Mouse (Mus musculus) lung, embryonic 14.5 days (tissue): ENCODE measurements around the gene 4931440F15Rik. TPM values are rescaled to one million over a fixed set of nuclear protein-coding genes. Genes with fewer than 3 reads are reported as not detected.

Experiments used
- ATAC-seq: fragments of 200-750 bp; cut with Nextera tagmentation; 2 replicates; pipeline ENCODE4 v1.8.0; 2017; ENCODE audit warnings: mild to moderate bottlenecking, moderate TSS enrichment, moderate library complexity; ENCODE audit not compliant: insufficient read depth
- DNase-seq: peaks from one replicate; pipeline ENCODE4 v3.0.0-alpha.2; 2015
- H3K27ac ChIP-seq: fragments of 300-500 bp; sonication (generic); 2 replicates; pipeline ENCODE4 v1.5.1; 2014; ENCODE audit warnings: low read depth, mild to moderate bottlenecking, moderate library complexity
- H3K27me3 ChIP-seq: fragments of 300-500 bp; sonication (generic); 2 replicates; pipeline ENCODE4 v1.6.1; 2014; ENCODE audit warnings: low read length, control low read depth; ENCODE audit not compliant: insufficient read depth
- H3K36me3 ChIP-seq: fragments of 300-500 bp; sonication (generic); 2 replicates; pipeline ENCODE4 v1.6.1; 2014; ENCODE audit warnings: control low read depth; ENCODE audit not compliant: insufficient read depth
- H3K4me1 ChIP-seq: fragments of 300-500 bp; sonication (generic); 2 replicates; pipeline ENCODE4 v1.6.1; 2014; ENCODE audit warnings: antibody characterized with exemption, control low read depth; ENCODE audit not compliant: insufficient read depth
- H3K4me2 ChIP-seq: fragments of 300-500 bp; sonication (generic); 2 replicates; pipeline ENCODE4 v1.6.1; 2014; ENCODE audit warnings: mild to moderate bottlenecking
- H3K4me3 ChIP-seq: fragments of 300-500 bp; sonication (generic); 2 replicates; pipeline ENCODE4 v1.5.1; 2014; ENCODE audit warnings: low read depth, low read length
- H3K9ac ChIP-seq: fragments of 300-500 bp; sonication (generic); 2 replicates; pipeline ENCODE4 v1.6.1; 2014
- H3K9me3 ChIP-seq: fragments of 300-500 bp; sonication (generic); 2 replicates; pipeline ENCODE4 v1.6.1; 2016; ENCODE audit warnings: low read depth, low read length, control low read depth
- CTCF ChIP-seq: IDR thresholded peaks from 2 replicates; pipeline ENCODE4 v1.5.1; 2016; ENCODE audit warnings: antibody characterized with exemption, low read depth
- whole genome bisulfite sequencing: fragments of 180-500 bp; shearing (Covaris S2); extraction: QIAGEN DNeasy Blood & Tissue Kit; methylation state at CpG from one replicate; pipeline ENCODE4 v1.1.7; 2014; 5-methylcytosine and 5-hydroxymethylcytosine counted together
- polyA plus RNA-seq: library from polyadenylated mRNA; unstranded; fragments of >200 nt; fragmentation: Nextera tagmentation; extraction: Ambion mirVana; gene quantifications from 2 replicates; pipeline ENCODE4 v1.2.1, GENCODE M21; 2014

Gene 4931440F15Rik
- polyA plus RNA-seq, 1 experiment from 2014 or later, result 0.07 TPM

GRCm38 (mm10) chr11:29815261-29815660, 10.2 kb downstream of the 4931440F15Rik start:
- WGBS, result 54% methylated on average over 3 of the region's 3 CpGs

GRCm38 (mm10) chr11:29813267-29813666, 12.2 kb downstream of the 4931440F15Rik start:
- ATAC-seq, result no peak
- Histone ChIP-seq H3K36me3 (no peaks in the 10 kb centered on the region), H3K27ac (no peak overlapping the region), H3K4me3 (no peak overlapping the region), H3K4me1 (no peaks in the 10 kb centered on the region), H3K4me2 (no peak overlapping the region), H3K27me3 (no peaks in the 10 kb centered on the region), H3K9ac (no peak overlapping the region), H3K9me3 (no peaks in the 10 kb centered on the region)
- WGBS, result 76% methylated on average over 1 of the region's 1 CpGs
- TF ChIP-seq CTCF, result no peak
- DNase-seq, result no peak

More at GRCm38 (mm10) chr11:29815261-29815660, 10.2 kb downstream of the 4931440F15Rik start:
- Histone ChIP-seq H3K36me3 (no peaks in the 10 kb centered on the region), H3K4me1 (no peaks in the 10 kb centered on the region), H3K9ac (no peak overlapping the region), H3K27me3 (no peaks in the 10 kb centered on the region), H3K4me3 (no peak overlapping the region), H3K9me3 (no peaks in the 10 kb centered on the region), H3K4me2 (no peak overlapping the region), H3K27ac (no peak overlapping the region; the same call in 1 of the 2 replicates)
- TF ChIP-seq CTCF, result no peak
- peak; percentile 58; the same call in 1 of the 2 replicates for ATAC-seq
- no peak for DNase-seq

GRCm38 (mm10) chr11:29812475-29812874, 13.0 kb downstream of the 4931440F15Rik start:
- no peak for DNase-seq
- Histone ChIP-seq H3K36me3 (no peaks in the 10 kb centered on the region), H3K9ac (no peak overlapping the region), H3K4me1 (0 out of 2 replicates have a peak, but pooled peaks cover under 1% of the 10 kb centered on the region), H3K27ac (no peak overlapping the region), H3K27me3 (no peaks in the 10 kb centered on the region), H3K4me2 (no peak overlapping the region), H3K4me3 (no peak overlapping the region), H3K9me3 (no peaks in the 10 kb centered on the region)
- no peak for TF ChIP-seq CTCF
- 44% methylated on average over 3 of the region's 3 CpGs for WGBS
- ATAC-seq, result no peak

GRCm38 (mm10) chr11:29810324-29810723, 15.1 kb downstream of the 4931440F15Rik start:
- H3K4me3 ChIP-seq, result no peak overlapping the region
- DNase-seq (no peak), ATAC-seq (no peak)
- H3K4me2 ChIP-seq, result no peak overlapping the region
- no peaks in the 10 kb centered on the region for H3K9me3 ChIP-seq
- 78% methylated on average over 3 of the region's 3 CpGs for WGBS
- H3K4me1 ChIP-seq, result 0 out of 2 replicates have a peak, but pooled peaks cover 3% of the 10 kb centered on the region
- no peaks in the 10 kb centered on the region for H3K36me3 ChIP-seq
- H3K27ac ChIP-seq, result no peak overlapping the region
- no peak overlapping the region for H3K9ac ChIP-seq
- no peak for TF ChIP-seq CTCF
- H3K27me3 ChIP-seq, result no peaks in the 10 kb centered on the region

DNA sequence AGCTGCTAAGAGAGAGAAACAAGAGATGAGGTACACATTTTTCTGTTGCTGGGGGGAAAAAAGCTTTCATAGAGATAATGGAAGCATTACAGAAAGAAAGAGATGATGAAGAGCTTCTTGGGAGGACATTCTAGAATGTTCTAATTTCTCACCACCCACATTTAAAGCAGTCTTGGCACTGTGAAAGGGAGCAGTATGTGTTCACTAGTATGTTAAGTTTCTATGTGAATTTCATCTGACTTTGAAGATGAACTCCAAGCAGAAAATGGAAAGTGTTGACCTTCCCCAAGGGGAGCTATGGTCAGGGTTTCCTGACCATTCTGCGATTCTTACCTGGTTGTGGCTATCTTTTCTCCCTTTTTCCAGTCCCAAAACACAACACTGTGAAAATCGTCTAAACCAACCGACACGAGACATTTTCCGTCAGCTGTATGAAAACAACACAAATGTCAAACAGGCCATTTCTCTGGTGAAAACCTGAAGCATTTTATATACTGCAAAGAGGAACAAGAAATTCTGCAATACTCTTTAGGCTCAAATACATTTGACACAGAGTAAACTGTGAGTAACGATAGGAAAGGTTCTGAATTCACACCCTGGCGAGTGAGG, 16.4 kb downstream of the 4931440F15Rik start:
- Histone ChIP-seq H3K4me2 (no peak overlapping the region), H3K9me3 (no peaks in the 10 kb centered on the region), H3K9ac (no peak overlapping the region), H3K27me3 (no peaks in the 10 kb centered on the region), H3K4me3 (no peak overlapping the region), H3K36me3 (no peaks in the 10 kb centered on the region), H3K27ac (no peak overlapping the region), H3K4me1 (0 out of 2 replicates have a peak, but pooled peaks cover 3% of the 10 kb centered on the region)
- TF ChIP-seq CTCF, result no peak
- ATAC-seq (no peak), DNase-seq (no peak)
- WGBS, result 60% methylated on average over 7 of the region's 7 CpGs

- Histone ChIP-seq H3K9ac (no peak overlapping the region), H3K27ac (no peak overlapping the region), H3K4me3 (no peak overlapping the region), H3K36me3 (no peaks in the 10 kb centered on the region), H3K9me3 (no peaks in the 10 kb centered on the region), H3K4me2 (no peak overlapping the region), H3K27me3 (no peaks in the 10 kb centered on the region), H3K4me1 (0 out of 2 replicates have a peak, but pooled peaks cover 3% of the 10 kb centered on the region)
- 31% methylated on average over 9 of the region's 9 CpGs for WGBS
- no peak for TF ChIP-seq CTCF
- ATAC-seq (peak; percentile 88), DNase-seq (peak; percentile 56)
Observed at GRCm38 (mm10) chr11:29808173-29808980, 17.1 kb downstream of the 4931440F15Rik start.

- no peak for DNase-seq
- ATAC-seq, result no peak
- H3K4me3 ChIP-seq, result no peak overlapping the region
- TF ChIP-seq CTCF, result no peak
- no peaks in the 10 kb centered on the region for H3K36me3 ChIP-seq
- no peak overlapping the region for H3K4me2 ChIP-seq
- 0 out of 2 replicates have a peak, but pooled peaks cover 3% of the 10 kb centered on the region for H3K4me1 ChIP-seq
- WGBS, result 72% methylated on average over 5 of the region's 5 CpGs
- no peaks in the 10 kb centered on the region for H3K27me3 ChIP-seq
- H3K9me3 ChIP-seq, result no peaks in the 10 kb centered on the region
- no peak overlapping the region for H3K9ac ChIP-seq
- H3K27ac ChIP-seq, result no peak overlapping the region
Observed at GRCm38 (mm10) chr11:29807325-29807724, 18.1 kb downstream of the 4931440F15Rik start.
